Mouse (Mus musculus) layer of hippocampus, postnatal 36 days (tissue): ENCODE measurements around the gene Crlf3. TPM values are rescaled to one million over a fixed set of nuclear protein-coding genes. Genes with fewer than 3 reads are reported as not detected.
"Not testable (repeated sequence)": the region's sequence is repeated elsewhere in the genome, so short reads cannot be mapped to it uniquely, and the experiment has no call there.

Experiments used
- DNase-seq, 2 experiments: peaks; one replicate each; pipeline ENCODE4 v3.0.0; 2022
- total RNA-seq, 2 experiments: library from RNA; stranded (reverse); gene quantifications; 2 replicates each; pipeline ENCODE4 v1.2.3; 2021

Crlf3 gene
- total RNA-seq, 2 experiments from 2014 or later, result 20.5 to 22.1 TPM

GRCm38 (mm10) chr11:80066373-80066772, 14.4 kb downstream of the Crlf3 start:
- DNase-seq, result not testable (repeated sequence)

- DNase-seq, result peak; percentile 40 to 41
These were observed 18.6 kb downstream of the Crlf3 start for GRCm38 (mm10) chr11:80062159-80062558.

GRCm38 (mm10) chr11:80056141-80056540, 24.6 kb downstream of the Crlf3 start:
- no peak for DNase-seq

- DNase-seq, result no peak
These were observed 26.1 kb downstream of the Crlf3 start for GRCm38 (mm10) chr11:80054659-80055058.

DNA sequence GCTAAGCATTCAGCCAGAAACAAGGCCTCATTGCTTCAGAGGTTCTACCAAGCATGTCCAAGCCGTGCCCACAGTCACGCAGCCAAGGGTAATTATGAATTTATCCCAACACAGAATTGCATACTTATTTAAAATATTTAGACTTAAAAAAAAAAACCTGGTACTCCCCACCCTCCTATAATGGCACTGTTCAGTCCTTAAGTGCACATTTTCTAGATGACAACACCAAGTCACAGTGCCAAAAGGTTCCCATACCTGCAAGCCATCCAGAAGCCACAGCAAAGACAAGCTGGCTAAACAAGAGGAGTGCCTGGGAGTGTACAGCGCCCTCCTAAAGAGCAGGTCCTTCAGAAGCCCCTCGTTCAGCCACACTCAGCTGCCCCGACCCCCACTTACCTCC, 27.6 kb downstream of the Crlf3 start:
- no peak for DNase-seq

DNA sequence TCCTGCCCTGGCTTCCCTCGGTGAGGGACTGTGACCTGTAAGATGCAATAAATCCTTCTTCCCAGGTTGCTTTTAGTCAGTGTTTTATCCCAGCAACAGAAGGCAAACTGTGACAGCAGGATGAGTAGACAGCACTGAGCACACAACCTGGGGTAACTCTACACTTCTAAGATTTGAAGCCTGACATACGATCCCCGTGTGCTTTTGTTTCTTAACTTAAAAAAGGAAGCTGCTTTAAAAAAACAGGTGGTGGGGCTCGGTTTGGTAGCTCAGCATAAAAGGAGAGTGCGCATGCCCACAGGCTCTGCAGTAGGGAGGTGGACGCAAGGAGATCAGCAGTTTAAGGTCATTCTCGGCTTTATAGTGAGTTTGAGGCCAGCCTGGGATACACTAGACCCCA, 28.3 kb downstream of the Crlf3 start:
- DNase-seq, result no peak

GRCm38 (mm10) chr11:80050088-80050487, 30.7 kb downstream of the Crlf3 start:
- no peak for DNase-seq

- DNase-seq, result no peak
These were observed 33.9 kb downstream of the Crlf3 start for GRCm38 (mm10) chr11:80046856-80047255.

- DNase-seq, result no peak
These were observed 37.4 kb downstream of the Crlf3 start for GRCm38 (mm10) chr11:80043419-80043817.

GRCm38 (mm10) chr11:80042615-80043418, 38.0 kb downstream of the Crlf3 start:
- DNase-seq, result peak in 1 of 2 experiments; percentile 29

DNA sequence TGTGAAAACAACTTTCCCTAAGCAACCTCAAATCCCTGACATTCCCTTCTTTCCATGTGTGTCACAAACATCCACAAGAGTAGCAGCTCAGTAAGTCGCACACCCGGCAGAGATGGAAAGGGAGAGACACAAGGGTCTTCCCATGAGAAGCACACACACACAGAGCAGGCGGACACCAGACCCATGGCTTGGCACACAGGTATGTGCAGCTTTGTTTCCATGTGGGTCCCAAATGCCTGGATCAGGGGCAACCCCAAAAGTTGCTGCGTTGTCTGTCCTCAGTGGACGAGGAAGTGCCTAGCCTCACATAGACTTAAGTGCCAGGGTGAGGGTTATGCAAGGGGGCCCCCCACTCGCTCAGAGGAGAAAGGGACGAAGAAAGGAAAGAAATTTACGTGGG, 43.3 kb downstream of the Crlf3 start:
- no peak for DNase-seq

GRCm38 (mm10) chr11:80021306-80021705, 59.5 kb downstream of the Crlf3 start:
- DNase-seq, result no peak

DNA sequence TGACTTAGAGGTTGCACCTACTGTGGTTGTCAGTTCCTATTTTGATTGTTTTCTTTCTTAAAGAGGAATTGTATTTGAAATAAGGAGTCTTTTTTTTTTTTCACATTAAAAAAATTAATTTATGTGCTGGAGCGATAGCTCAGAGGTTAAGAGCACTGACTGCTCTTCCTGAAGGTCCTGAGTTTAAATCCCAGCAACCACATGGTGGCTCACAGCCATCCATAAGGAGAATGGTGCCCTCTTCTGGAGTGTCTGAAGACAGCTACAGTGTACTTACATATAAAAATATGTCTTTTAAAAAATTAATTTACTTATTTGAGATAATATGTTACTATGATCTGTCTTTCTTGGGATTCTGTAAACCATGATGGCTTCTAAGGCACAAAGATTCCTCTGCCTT, 61.0 kb downstream of the Crlf3 start:
- no peak for DNase-seq

DNA sequence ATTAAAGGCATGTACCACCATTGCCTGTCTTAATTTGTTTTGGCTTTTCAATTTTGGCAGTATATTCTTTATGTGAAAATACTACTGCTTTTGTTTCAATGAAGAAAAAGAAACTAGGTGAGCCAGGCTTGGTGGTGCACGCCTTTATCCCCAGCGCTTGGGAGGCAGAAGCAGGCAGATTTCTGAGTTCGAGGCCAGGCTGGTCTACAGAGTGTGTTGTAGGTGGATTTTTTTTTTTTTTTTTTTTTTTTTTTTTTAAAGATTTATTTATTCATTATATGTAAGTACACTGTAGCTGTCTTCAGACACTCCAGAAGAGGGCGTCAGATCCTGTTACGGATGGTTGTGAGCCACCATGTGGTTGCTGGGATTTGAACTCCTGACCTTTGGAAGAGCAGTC, 64.3 kb downstream of the Crlf3 start:
- DNase-seq, result not testable (repeated sequence)

Other genes with a start within 250 kb of the Crlf3 start
- gene Utp6, start 118.6 kb downstream of the Crlf3 start, total RNA-seq, result 10 to 100 TPM; 30.9 to 35.7 TPM
- 10 to 100 TPM; 39.1 to 41.2 TPM for gene Suz12, start 87.9 kb downstream of the Crlf3 start, total RNA-seq
- 1 to 10 TPM; 3.1 to 3.2 TPM for gene Atad5, start 8.4 kb upstream of the Crlf3 start, total RNA-seq
- gene Tefm, start 61.2 kb upstream of the Crlf3 start, total RNA-seq, result 10 to 100 TPM in 1 of 2 experiments, 1 to 10 TPM in 1; 9.9 to 12.6 TPM
- gene Adap2, start 73.1 kb upstream of the Crlf3 start, total RNA-seq, result 1 to 10 TPM; 6.0 to 6.5 TPM
- 1 to 10 TPM; 3.8 to 3.9 TPM for gene Rnf135, start 102.9 kb upstream of the Crlf3 start, total RNA-seq
- gene Rhot1, start 128.0 kb upstream of the Crlf3 start, total RNA-seq, result 10 to 100 TPM; 70.9 to 73.4 TPM
- gene Rhbdl3, start 219.9 kb upstream of the Crlf3 start, total RNA-seq, result 10 to 100 TPM; 25.0 to 29.2 TPM